In the genomic region with DNA sequence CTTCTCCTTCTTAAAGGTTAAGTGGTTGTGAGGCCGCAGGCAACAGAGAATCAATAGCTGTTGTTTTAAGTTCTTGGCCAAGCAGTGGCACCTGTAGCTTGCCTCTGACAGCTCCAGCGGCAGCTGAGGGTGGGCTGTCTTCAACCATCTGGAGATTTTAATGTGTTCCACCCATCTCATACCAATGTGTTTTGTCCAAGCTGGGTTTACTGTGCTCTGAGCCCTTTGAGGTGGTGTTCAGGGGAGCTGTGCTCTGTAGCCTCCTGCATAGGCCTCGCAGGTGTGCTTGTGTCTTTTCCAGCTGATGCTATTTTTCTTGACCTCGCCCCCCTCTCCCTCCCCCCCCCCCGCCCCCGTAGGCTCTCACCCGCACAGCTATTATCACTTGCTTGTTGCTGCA, we compare ENCODE assay signal across 23 mouse cellular contexts.
"Had no signal": no experiment of that assay in that cellular context is flagged by ENCODE, and none has a peak within 500 bp of the region (broad histone marks: within the 10 kb centered on the region; RNA-seq: fewer than 3 reads in every experiment).

No protein-coding gene starts in this region.

- H3K9ac ChIP-seq: intestine, embryonic 15.5 days; limb, embryonic 13.5 days; liver, embryonic 12.5 days; liver, embryonic 15.5 days; lung, embryonic 15.5 days; midbrain, embryonic 13.5 days; neural tube, embryonic 13.5 days; stomach, embryonic 15.5 days had no signal

- H3K9me3 ChIP-seq: intestine, embryonic 15.5 days; limb, embryonic 10.5 days; limb, embryonic 13.5 days; liver, embryonic 12.5 days; liver, embryonic 15.5 days; lung, embryonic 15.5 days; midbrain, embryonic 13.5 days; neural tube, embryonic 13.5 days; stomach, embryonic 15.5 days had no signal

- DNase-seq: kidney, adult 18-20 months; kidney, adult 9 months; kidney, postnatal 14 days; layer of hippocampus, postnatal 36 days; liver; lung, adult 18-20 months; lung, postnatal 10 days; lung, postnatal 4 days; retina, postnatal 1 day; right cerebral cortex, postnatal 25 days; spleen, adult 18-20 months had no signal

- ATAC-seq: intestine, embryonic 15.5 days; liver, embryonic 12.5 days; midbrain, embryonic 13.5 days; midbrain, embryonic 16.5 days had no signal

- H3K4me2 ChIP-seq: intestine, embryonic 15.5 days; limb, embryonic 13.5 days; liver, embryonic 12.5 days; liver, embryonic 15.5 days; lung, embryonic 15.5 days; midbrain, embryonic 13.5 days; neural tube, embryonic 13.5 days; stomach, embryonic 15.5 days had no signal

- H3K4me3 ChIP-seq: intestine, embryonic 15.5 days; layer of hippocampus, adult 2 months; limb, embryonic 10.5 days; limb, embryonic 13.5 days; liver, embryonic 12.5 days; liver, embryonic 15.5 days; lung, embryonic 15.5 days; midbrain, embryonic 13.5 days; myocyte; neural tube, embryonic 13.5 days; stomach, embryonic 15.5 days had no signal

- H3K27me3 ChIP-seq: intestine, embryonic 15.5 days; limb, embryonic 13.5 days; liver, embryonic 12.5 days; liver, embryonic 15.5 days; lung, embryonic 15.5 days; midbrain, embryonic 13.5 days; neural tube, embryonic 13.5 days; stomach, embryonic 15.5 days had no signal

- H3K27ac ChIP-seq: intestine, embryonic 15.5 days; layer of hippocampus, adult 2 months; limb, embryonic 10.5 days; limb, embryonic 13.5 days; liver, embryonic 12.5 days; liver, embryonic 15.5 days; lung, embryonic 15.5 days; midbrain, embryonic 13.5 days; stomach, embryonic 15.5 days had no signal

- H3K36me3 ChIP-seq: intestine, embryonic 15.5 days; limb, embryonic 10.5 days; limb, embryonic 13.5 days; liver, embryonic 12.5 days; liver, embryonic 15.5 days; lung, embryonic 15.5 days; midbrain, embryonic 13.5 days; neural tube, embryonic 13.5 days; stomach, embryonic 15.5 days had no signal

- H3K4me1 ChIP-seq: intestine, embryonic 15.5 days; limb, embryonic 10.5 days; lung, embryonic 15.5 days; stomach, embryonic 15.5 days had no signal
